Mouse (Mus musculus): ENCODE measurements around the gene D130043K22Rik.

Gene D130043K22Rik

GRCm38 (mm10) chr13:24844983-24845955, at the start of gene D130043K22Rik:
TSS of gene D130043K22Rik (plus strand) at chr13:24845135.
- peak; percentile 59 for DNase-seq (ENCODE audit: low read depth, low spot score)

GRCm38 (mm10) chr13:24798686-24799085, 46.2 kb upstream of the D130043K22Rik start:
- no peak for DNase-seq (ENCODE audit: low read depth, low spot score)

- no peak for DNase-seq (ENCODE audit: low read depth, low spot score)
Observed at GRCm38 (mm10) chr13:24799378-24799777, 45.6 kb upstream of the D130043K22Rik start.

GRCm38 (mm10) chr13:24799925-24800673, 44.8 kb upstream of the D130043K22Rik start:
- DNase-seq (ENCODE audit: low read depth, low spot score): peak; percentile 35

GRCm38 (mm10) chr13:24800674-24801307, 44.1 kb upstream of the D130043K22Rik start:
- DNase-seq (ENCODE audit: low read depth, low spot score): peak; percentile 97

- DNase-seq (ENCODE audit: low read depth, low spot score): no peak
Observed at GRCm38 (mm10) chr13:24801308-24801921, 43.5 kb upstream of the D130043K22Rik start, which contains the start of gene BC005537. TSS of gene BC005537 (plus strand) at chr13:24801657.

- DNase-seq (ENCODE audit: low read depth, low spot score): peak; percentile 44
Observed at GRCm38 (mm10) chr13:24802131-24802691, 42.7 kb upstream of the D130043K22Rik start.

GRCm38 (mm10) chr13:24803196-24803595, 41.7 kb upstream of the D130043K22Rik start:
- DNase-seq (ENCODE audit: low read depth, low spot score): no peak

- no peak for DNase-seq (ENCODE audit: low read depth, low spot score)
Observed at GRCm38 (mm10) chr13:24806079-24806478, 38.9 kb upstream of the D130043K22Rik start.

- no peak for DNase-seq (ENCODE audit: low read depth, low spot score)
Observed at GRCm38 (mm10) chr13:24812521-24812920, 32.4 kb upstream of the D130043K22Rik start.

GRCm38 (mm10) chr13:24814616-24815015, 30.3 kb upstream of the D130043K22Rik start:
- no peak for DNase-seq (ENCODE audit: low read depth, low spot score)

GRCm38 (mm10) chr13:24816125-24817092, 28.5 kb upstream of the D130043K22Rik start:
- peak; percentile 39 for DNase-seq (ENCODE audit: low read depth, low spot score)

- no peak for DNase-seq (ENCODE audit: low read depth, low spot score)
Observed at GRCm38 (mm10) chr13:24819931-24820330, 25.0 kb upstream of the D130043K22Rik start.

GRCm38 (mm10) chr13:24822663-24823343, 22.1 kb upstream of the D130043K22Rik start:
- DNase-seq (ENCODE audit: low read depth, low spot score): no peak

GRCm38 (mm10) chr13:24824647-24825046, 20.3 kb upstream of the D130043K22Rik start:
- no peak for DNase-seq (ENCODE audit: low read depth, low spot score)

- DNase-seq (ENCODE audit: low read depth, low spot score): no peak
Observed at GRCm38 (mm10) chr13:24825587-24825986, 19.3 kb upstream of the D130043K22Rik start.

GRCm38 (mm10) chr13:24826116-24826515, 18.8 kb upstream of the D130043K22Rik start:
- DNase-seq (ENCODE audit: low read depth, low spot score): peak; percentile 53

- DNase-seq (ENCODE audit: low read depth, low spot score): peak; percentile 26
Observed at GRCm38 (mm10) chr13:24830756-24831352, 14.1 kb upstream of the D130043K22Rik start.

Measured in ZHBTc4 (cell line).